Mouse (Mus musculus): Measurements from ENCODE around the gene Fmod. TPM values are rescaled to one million over a fixed set of nuclear protein-coding genes. Genes with fewer than 3 reads are reported as not detected.

Fmod gene
- polyA plus RNA-seq, 1 experiment from 2014 or later, result 174 TPM

DNA sequence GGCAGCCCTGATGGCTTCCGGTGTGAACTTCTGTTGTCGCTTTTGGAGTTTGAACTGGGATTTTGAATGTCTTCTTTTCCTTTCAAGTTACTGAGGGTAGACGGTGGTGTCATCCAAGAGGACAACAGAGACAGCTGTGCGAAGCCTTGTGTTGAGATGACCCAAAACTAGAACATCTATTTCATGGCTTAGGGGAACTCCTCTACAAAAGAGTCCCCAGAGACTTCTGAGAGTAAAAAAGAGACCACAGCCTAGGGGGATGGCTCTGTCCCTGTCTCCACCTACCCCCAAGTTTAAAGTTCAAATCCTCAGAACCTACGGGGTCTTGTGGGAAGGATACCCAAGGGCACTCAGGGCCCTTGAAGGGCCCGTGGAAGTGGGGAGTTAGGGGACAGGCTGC lies 7.8 kb downstream of the Fmod start:
- 0 out of 2 replicates have a peak, but pooled peaks cover 7% of the 10 kb centered on the region for H3K4me1 ChIP-seq (ENCODE audit: insufficient read depth)

GRCm38 (mm10) chr1:134045971-134046370 lies 8.9 kb downstream of the Fmod start:
- peak; percentile 48 for ATAC-seq (ENCODE audit: insufficient read depth)
- H3K9ac ChIP-seq, result peak overlapping the region; percentile 25; the same call in 1 of the 2 replicates

More for the DNA sequence above, 7.8 kb downstream of the Fmod start:
- H3K9ac ChIP-seq, result no peak overlapping the region
- 0 out of 2 replicates have a peak, but pooled peaks cover 7% of the 10 kb centered on the region for H3K36me3 ChIP-seq (ENCODE audit: insufficient read depth)
- no peaks in the 10 kb centered on the region for H3K9me3 ChIP-seq (ENCODE audit: low read depth, low read length)
- no peak for DNase-seq
- H3K27me3 ChIP-seq (ENCODE audit: insufficient read depth, low read length), result no peaks in the 10 kb centered on the region
- WGBS, result 84% methylated on average over 6 of the region's 6 CpGs
- no peak overlapping the region for H3K4me3 ChIP-seq (ENCODE audit: low read depth, low read length)
- no peak for TF ChIP-seq CTCF (IDR thresholded peaks at IDR 0.05; ENCODE audit: low read depth)
- H3K27ac ChIP-seq (ENCODE audit: low read depth), result no peak overlapping the region
- ATAC-seq (ENCODE audit: insufficient read depth), result no peak
- no peak overlapping the region for H3K4me2 ChIP-seq

GRCm38 (mm10) chr1:134046387-134046786 lies 9.3 kb downstream of the Fmod start:
- no peak overlapping the region for H3K27ac ChIP-seq (ENCODE audit: low read depth)
- H3K27me3 ChIP-seq (ENCODE audit: insufficient read depth, low read length), result no peaks in the 10 kb centered on the region
- H3K9me3 ChIP-seq (ENCODE audit: low read depth, low read length), result no peaks in the 10 kb centered on the region
- H3K4me3 ChIP-seq (ENCODE audit: low read depth, low read length), result no peak overlapping the region
- DNase-seq (no peak), ATAC-seq (ENCODE audit: insufficient read depth) (no peak)
- peak overlapping the region; percentile 43 for H3K4me2 ChIP-seq
- WGBS, result 27% methylated on average over 23 of the region's 23 CpGs
- TF ChIP-seq CTCF (IDR thresholded peaks at IDR 0.05; ENCODE audit: low read depth), result no peak
- H3K4me1 ChIP-seq (ENCODE audit: insufficient read depth), result 0 out of 2 replicates have a peak, but pooled peaks cover 7% of the 10 kb centered on the region
- 0 out of 2 replicates have a peak, but pooled peaks cover 7% of the 10 kb centered on the region for H3K36me3 ChIP-seq (ENCODE audit: insufficient read depth)
- H3K9ac ChIP-seq, result no peak overlapping the region

More at GRCm38 (mm10) chr1:134045971-134046370, 8.9 kb downstream of the Fmod start:
- Histone ChIP-seq H3K36me3 (ENCODE audit: insufficient read depth) (0 out of 2 replicates have a peak, but pooled peaks cover 7% of the 10 kb centered on the region), H3K4me3 (ENCODE audit: low read depth, low read length) (no peak overlapping the region), H3K27me3 (ENCODE audit: insufficient read depth, low read length) (no peaks in the 10 kb centered on the region), H3K4me2 (peak overlapping the region; percentile 43), H3K4me1 (ENCODE audit: insufficient read depth) (0 out of 2 replicates have a peak, but pooled peaks cover 7% of the 10 kb centered on the region), H3K9me3 (ENCODE audit: low read depth, low read length) (no peaks in the 10 kb centered on the region), H3K27ac (ENCODE audit: low read depth) (no peak overlapping the region)
- peak; percentile 94 for TF ChIP-seq CTCF (IDR thresholded peaks at IDR 0.05; ENCODE audit: low read depth)
- WGBS, result 6% methylated on average over 9 of the region's 9 CpGs
- peak; percentile 90 for DNase-seq

GRCm38 (mm10) chr1:134047431-134047830 lies 10.4 kb downstream of the Fmod start:
- H3K4me3 ChIP-seq (ENCODE audit: low read depth, low read length), result no peak overlapping the region
- H3K9ac ChIP-seq, result no peak overlapping the region
- 83% methylated on average over 6 of the region's 6 CpGs for WGBS
- no peak overlapping the region for H3K4me2 ChIP-seq
- H3K27me3 ChIP-seq (ENCODE audit: insufficient read depth, low read length), result no peaks in the 10 kb centered on the region
- DNase-seq, result no peak
- no peak for ATAC-seq (ENCODE audit: insufficient read depth)
- no peak overlapping the region for H3K27ac ChIP-seq (ENCODE audit: low read depth)
- no peaks in the 10 kb centered on the region for H3K9me3 ChIP-seq (ENCODE audit: low read depth, low read length)
- H3K36me3 ChIP-seq (ENCODE audit: insufficient read depth), result 0 out of 2 replicates have a peak, but pooled peaks cover 7% of the 10 kb centered on the region
- no peak for TF ChIP-seq CTCF (IDR thresholded peaks at IDR 0.05; ENCODE audit: low read depth)
- H3K4me1 ChIP-seq (ENCODE audit: insufficient read depth), result 0 out of 2 replicates have a peak, but pooled peaks cover under 1% of the 10 kb centered on the region

DNA sequence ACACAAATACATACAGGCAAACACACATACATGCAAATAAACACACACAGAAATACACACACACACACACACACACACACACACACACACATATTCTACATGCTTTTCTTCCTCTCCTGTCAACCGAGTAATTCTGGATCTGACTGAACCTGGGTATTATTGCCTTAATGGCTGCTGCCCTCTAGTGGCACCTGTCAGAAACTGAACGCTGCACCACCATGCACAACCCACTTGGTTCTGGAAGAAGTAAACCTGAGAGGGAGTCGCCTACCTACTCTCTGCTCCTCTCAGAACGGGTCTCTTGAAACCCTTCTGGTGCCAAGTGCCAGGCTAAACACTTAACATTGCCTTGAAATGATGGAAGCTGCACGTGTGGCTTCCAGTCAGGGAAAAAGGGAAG lies 11.7 kb downstream of the Fmod start:
- peak; percentile 50 for ATAC-seq (ENCODE audit: insufficient read depth)
- no peak overlapping the region for H3K4me3 ChIP-seq (ENCODE audit: low read depth, low read length)
- no peak overlapping the region for H3K4me2 ChIP-seq
- TF ChIP-seq CTCF (IDR thresholded peaks at IDR 0.05; ENCODE audit: low read depth), result peak; percentile 98
- H3K36me3 ChIP-seq (ENCODE audit: insufficient read depth), result 0 out of 2 replicates have a peak, but pooled peaks cover 4% of the 10 kb centered on the region
- no peaks in the 10 kb centered on the region for H3K9me3 ChIP-seq (ENCODE audit: low read depth, low read length)
- H3K27me3 ChIP-seq (ENCODE audit: insufficient read depth, low read length), result no peaks in the 10 kb centered on the region
- WGBS, result 2% methylated on average over 5 of the region's 5 CpGs
- 0 out of 2 replicates have a peak, but pooled peaks cover 3% of the 10 kb centered on the region for H3K4me1 ChIP-seq (ENCODE audit: insufficient read depth)
- H3K9ac ChIP-seq, result no peak overlapping the region
- H3K27ac ChIP-seq (ENCODE audit: low read depth), result no peak overlapping the region
- peak; percentile 94 for DNase-seq

DNA sequence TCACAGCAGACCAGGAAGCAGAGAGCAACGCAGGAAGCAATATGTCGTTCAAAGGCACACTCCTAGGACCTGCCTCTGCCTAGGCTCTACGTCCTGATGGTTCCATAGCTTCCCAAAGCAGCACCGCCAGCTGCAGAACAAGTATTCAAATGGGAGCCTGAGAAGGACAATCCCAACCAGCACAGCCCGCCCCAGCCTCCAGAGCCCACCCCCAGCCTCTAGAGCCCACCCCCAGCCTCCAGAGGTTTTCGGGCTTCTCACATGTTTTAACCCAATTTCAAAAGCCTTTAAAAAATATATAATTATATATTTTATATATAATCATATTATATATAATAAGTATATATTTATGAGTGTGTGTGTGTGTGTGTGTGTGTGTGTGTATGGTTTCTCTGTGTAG lies 12.5 kb downstream of the Fmod start:
- Histone ChIP-seq H3K4me3 (ENCODE audit: low read depth, low read length) (no peak overlapping the region), H3K27ac (ENCODE audit: low read depth) (no peak overlapping the region), H3K27me3 (ENCODE audit: insufficient read depth, low read length) (no peaks in the 10 kb centered on the region), H3K36me3 (ENCODE audit: insufficient read depth) (no peaks in the 10 kb centered on the region), H3K4me1 (ENCODE audit: insufficient read depth) (0 out of 2 replicates have a peak, but pooled peaks cover 3% of the 10 kb centered on the region), H3K9ac (no peak overlapping the region), H3K9me3 (ENCODE audit: low read depth, low read length) (no peaks in the 10 kb centered on the region), H3K4me2 (no peak overlapping the region)
- DNase-seq (no peak), ATAC-seq (ENCODE audit: insufficient read depth) (no peak)
- no peak for TF ChIP-seq CTCF (IDR thresholded peaks at IDR 0.05; ENCODE audit: low read depth)
- WGBS, result 51% methylated on average over 6 of the region's 6 CpGs

DNA sequence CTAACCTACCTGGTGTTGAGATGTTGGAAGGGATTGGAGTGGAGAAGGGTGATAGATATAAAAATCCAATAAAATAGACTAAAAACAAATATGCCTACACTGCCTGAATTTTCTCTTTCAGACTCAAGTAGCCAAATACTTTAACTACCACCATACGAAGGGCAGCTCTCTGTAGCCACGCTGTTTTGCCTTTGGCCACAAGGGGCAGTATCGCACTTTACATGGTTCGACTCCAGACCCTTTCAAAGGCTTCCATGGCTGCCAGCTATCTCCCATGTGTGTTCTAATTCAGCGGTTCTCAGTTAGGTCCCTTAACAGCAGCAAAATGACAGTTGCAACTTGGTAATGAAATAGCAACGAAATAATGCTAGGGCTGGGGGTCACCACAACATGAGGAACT lies 16.2 kb downstream of the Fmod start:
- Histone ChIP-seq H3K4me1 (ENCODE audit: insufficient read depth) (0 out of 2 replicates have a peak, but pooled peaks cover 6% of the 10 kb centered on the region), H3K9ac (no peak overlapping the region), H3K4me3 (ENCODE audit: low read depth, low read length) (no peak overlapping the region), H3K9me3 (ENCODE audit: low read depth, low read length) (no peaks in the 10 kb centered on the region), H3K27me3 (ENCODE audit: insufficient read depth, low read length) (no peaks in the 10 kb centered on the region), H3K36me3 (ENCODE audit: insufficient read depth) (no peaks in the 10 kb centered on the region), H3K4me2 (no peak overlapping the region), H3K27ac (ENCODE audit: low read depth) (no peak overlapping the region)
- peak; percentile 97 for TF ChIP-seq CTCF (IDR thresholded peaks at IDR 0.05; ENCODE audit: low read depth)
- ATAC-seq (ENCODE audit: insufficient read depth), result peak; percentile 37; the same call in 1 of the 2 replicates
- WGBS, result 7% methylated on average over 6 of the region's 6 CpGs
- peak; percentile 96 for DNase-seq

Data from lung, embryonic 14.5 days (tissue).